Mouse (Mus musculus) A20 (cell line): ENCODE results near the gene Morn5.
A peak's percentile ranks its signal among the peaks of the same experiment; 100 is the strongest.

Experiments used
- DNase-seq: peaks from one replicate; pipeline ENCODE4 v3.0.0-alpha.2; 2011; ENCODE audit warnings: low read depth, low spot score

The Morn5 gene

DNA sequence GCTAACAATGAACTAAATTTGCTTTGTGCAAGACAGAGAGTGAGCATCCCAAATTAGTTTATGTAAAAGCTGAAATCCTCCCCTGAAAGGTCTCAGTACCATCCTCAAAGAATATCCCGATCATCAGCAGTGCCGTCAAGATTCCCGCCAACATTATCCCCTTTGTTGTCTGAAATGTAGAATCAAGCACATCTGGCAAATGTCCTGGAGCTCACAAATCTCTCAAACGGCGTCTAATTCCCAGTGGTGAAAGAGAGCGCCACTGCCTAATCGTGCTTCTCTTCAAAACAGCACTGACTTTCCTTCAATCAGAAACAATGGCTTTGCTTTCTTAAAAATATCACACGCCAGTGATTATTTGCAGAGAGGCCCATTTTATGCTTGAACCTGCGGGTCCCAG, 17.9 kb downstream of the Morn5 start:
- no peak for DNase-seq

DNA sequence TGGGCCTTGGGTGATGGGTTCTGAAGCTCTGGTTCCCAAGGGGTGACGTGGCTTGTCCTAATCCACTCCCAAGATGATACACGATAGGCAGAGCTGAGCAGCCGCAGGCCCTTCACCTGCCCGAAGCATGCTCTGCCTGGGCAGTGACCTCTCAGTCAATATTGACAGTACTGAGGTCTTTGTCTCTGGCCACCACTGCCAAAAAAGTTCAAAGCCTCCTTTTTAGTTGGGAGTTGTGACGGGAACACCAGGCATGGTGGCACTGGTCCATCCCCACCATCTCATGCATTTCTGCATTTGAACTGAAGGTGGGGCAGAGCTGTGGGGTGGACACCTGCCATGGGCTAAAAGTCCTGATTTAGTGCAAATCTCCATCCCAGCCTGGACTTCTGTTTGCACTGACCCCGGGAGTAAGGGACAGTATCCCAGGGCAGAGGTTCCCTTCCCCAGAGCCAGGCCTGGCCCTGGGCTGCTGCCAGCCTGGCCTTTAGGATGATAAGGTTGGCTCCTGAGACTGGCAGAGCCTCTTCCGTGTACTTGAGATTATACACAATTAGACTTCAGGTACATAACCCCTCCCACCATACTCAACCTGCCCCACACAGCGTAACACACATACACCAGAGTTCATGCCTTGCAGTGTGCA, 22.5 kb downstream of the Morn5 start:
- no peak for DNase-seq

DNA sequence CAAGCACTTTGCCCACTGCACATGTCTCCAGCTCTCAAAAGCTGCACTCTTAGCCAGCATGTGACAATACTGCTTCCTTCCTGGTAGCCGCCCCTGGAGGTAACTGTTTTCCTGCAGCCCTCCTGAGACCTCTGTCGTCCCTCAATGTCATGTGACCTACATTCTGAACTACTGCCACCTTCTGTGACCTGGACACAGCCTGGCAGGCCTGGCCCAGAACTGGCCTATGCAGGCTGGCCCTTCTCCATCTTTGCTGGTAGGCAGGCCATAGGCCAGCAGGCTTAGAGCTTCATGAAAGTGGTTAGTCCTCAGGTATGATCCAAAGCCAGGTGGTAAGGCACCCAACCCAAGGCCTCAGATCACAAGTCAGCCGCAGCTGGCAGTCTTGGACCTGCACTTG, 24.5 kb downstream of the Morn5 start:
- DNase-seq, result no peak

DNA sequence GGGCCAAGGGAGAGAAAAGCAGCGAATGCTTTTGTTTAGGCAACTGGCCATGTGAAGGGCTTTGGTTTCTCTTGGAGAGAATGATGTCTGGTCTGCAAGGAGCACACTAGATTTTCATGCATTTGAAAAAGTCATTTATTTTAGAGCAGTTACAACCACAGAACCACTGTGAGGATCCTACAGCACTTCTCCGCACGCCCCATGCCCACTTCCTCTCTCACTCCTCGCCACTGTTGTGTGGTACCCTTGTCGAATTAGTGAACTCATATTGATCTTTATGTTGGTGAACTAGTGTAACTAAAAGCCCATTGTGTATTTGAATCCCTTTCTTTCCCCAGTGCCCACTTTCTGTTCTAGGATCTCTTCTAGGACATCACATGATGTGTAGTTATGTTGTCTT, 26.0 kb downstream of the Morn5 start:
- no peak for DNase-seq

DNA sequence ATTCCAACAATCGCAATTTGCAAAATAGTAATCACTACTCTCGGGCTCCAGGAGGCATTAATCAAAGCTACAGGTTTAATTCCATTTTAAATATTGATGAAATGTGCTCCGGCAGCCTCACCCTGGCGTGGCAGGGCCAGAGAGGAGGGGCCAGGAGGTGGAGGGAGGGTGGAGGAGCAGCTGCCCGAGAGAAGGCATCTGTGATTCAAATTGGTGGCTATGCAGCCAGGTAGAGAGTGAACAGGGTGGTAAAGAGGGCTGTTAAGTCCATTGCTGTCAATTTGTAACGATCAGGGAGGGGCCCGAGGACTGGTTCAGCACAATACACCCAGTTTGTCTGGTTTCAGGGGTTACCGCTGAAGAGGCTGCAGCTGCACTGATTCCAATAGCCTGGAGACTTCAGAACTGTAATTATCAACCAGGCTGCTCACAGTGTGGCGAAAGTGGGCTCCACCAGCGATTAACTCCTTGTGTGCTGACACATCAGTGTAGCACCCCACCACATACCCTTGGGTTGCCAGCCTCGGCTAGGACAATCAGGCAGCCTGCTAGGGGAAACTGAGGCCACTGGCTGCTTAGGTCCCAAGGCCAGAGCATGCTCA, 28.0 kb downstream of the Morn5 start:
- no peak for DNase-seq

DNA sequence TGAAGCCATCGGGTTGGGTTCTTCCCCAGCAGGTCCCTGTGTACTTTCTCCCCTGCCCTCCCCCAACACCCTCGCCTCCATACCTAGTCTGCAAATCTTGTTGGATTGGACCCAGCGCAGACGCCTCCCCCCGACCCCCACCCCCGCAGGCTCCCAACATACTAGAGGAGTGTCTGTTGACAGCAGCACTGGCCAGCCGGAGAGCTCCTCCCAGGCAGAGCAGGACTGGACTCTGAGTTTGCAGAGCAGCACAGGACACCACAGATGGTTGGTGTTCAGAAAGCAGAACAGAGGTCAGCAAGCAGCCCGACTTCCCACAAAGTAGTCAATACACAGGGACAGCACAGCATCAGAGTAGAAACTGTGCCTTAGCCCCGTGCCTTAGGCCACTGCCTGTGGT, 32.2 kb downstream of the Morn5 start:
- no peak for DNase-seq

DNA sequence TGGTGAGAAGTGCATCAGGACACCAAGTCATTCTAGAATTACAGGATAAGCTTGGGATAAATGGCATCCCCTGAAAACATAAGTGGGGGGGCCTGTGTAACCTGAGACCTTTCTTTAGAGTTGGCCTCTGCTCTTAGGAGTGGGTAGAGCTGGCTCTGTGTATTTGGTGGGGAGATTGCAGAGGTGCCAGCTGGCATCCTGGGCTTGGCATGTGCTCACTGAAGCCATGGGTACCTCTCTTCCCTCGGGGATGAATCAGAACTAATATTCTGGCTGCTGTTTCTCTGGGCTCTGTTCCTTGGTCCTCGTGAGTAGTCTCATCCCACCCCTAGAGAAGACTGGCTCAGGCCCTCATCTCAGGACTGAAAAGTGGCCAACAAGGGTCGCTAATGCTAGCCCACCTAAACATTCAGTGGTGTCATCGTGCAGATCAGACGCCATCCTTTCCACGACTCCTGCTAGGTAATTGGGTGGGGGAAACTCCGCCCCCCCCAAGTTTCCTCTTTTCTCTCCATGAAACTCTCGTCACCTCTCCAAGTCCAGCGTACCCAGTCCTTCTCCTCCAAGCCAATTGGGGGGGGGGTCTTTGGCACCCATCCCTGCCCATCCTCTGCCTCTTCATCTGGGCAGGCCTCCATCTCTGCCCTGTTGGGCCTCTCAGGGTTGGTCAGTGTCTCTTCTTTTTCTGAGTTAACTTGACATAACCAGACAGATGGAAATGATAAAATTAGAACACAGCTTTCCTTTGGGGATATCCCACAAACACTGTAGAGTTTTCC, 33.7 kb downstream of the Morn5 start:
- no peak for DNase-seq

DNA sequence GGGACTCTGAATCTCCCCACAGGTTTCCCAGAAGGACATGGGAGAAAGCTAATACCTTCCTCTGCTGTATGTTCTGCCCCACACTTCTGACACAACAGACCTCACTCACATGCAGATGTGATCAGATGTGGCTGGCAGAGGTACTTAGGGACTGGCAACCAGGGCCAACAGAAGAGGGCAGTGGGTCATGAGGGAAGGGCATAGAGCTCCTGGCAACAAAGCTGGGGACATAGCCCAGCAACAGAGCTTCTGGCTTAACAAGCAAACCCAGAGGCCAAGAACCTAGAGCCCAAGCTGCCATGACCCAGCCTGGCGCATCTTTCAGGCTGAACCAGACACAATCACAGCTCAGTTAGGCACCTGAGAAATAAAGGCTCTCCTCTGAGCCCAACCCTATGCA, 35.8 kb downstream of the Morn5 start:
- DNase-seq, result no peak

DNA sequence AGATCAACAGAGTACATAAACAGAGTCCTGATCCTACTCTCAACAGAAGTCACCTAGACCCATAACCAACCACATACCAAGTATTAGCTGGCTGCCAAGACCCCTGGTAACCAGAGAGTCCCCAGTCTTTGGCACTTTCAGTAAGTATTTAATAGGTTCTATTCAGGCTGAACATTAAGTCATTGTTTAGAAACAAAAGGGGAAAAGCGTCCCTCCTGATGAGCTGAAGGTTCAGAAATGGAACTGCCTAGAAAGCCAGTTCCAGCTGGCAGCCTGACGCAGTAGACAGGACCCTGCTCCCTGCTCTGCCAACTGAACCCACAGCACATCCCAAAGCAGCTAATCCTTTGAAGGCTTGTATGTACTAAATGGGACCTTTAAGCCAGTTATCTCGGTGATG, 39.9 kb downstream of the Morn5 start:
- no peak for DNase-seq

DNA sequence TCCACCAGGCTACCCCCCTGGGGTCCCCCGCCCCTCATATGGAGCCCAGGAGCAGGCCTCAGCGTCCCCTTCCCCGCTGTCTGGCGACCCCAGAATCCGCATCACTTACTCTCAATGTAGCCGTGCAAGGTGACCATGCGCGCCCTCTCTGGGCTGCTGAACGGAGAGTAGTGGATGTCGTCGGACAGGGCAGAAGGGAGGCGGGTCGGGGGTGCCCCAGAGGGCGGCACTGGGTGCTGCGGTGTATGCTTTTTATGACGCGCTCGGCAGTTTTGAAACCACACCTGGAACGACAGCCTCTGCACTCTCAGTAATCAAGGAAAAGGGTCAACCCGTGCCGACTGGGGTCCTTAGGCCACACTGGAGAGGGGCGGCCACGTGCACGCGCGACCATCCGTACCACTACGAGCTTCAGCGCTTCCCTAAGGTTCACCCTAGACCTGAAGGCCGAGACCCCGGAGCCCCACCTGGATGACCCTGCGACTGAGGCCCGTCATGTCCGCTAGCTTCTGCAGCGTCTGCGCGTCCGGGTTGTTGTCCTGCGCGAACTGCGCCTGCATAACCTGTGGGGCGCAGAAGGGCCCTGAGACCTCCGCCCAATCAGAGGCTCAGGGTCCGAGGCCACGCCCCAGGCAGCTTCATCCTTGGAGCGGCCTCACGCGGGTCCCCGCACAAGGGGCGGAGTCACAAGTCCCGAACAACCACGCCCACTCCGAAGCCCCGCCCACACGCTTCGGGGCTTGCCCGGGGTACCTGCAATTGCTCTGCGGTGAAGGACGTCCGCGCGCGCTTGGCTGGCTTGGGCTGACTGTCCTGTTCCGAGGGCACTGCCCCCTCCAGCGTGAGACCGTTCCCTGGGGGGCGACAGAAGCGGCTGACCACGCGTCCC, 41.8 kb downstream of the Morn5 start:
- peak; percentile 97 for DNase-seq

DNA sequence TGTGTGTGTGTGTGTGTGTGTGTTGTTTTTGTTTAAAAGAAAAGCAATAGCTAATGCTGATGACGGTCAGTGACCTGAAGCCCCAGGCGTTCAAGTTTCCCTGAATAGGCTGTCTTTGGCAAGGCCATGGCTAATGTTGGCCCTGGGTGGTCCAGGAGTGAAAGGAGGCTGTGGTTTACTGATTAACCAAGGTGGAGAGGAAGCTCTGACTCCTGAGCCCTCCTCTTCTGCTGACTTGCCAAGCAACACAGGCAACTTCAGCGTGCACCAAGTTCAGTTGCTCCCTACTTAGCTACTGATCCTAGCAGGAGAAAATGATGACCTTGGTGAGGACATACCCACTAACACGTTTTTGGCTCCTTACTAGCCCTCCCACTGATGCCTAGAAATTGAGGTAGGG, 43.5 kb downstream of the Morn5 start:
- DNase-seq, result no peak

DNA sequence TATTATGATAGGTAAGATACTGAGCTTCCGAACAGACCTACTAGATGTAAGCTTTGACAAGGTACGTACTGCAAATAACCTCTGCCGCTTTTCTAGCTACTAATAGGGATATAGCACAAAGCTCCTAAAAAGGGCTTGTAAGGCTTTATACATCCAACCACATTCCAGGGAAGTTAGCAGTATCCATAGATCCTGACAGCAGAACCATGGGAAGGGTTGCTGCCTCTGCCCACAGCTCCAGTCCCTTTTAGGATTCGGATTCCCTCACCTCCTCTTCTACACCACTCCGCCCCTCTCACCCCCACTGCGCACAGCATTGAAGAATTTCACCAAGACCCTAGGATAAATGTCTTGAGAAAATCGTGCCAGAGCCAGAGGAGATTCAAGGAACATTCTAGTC, 44.0 kb downstream of the Morn5 start:
- no peak for DNase-seq

DNA sequence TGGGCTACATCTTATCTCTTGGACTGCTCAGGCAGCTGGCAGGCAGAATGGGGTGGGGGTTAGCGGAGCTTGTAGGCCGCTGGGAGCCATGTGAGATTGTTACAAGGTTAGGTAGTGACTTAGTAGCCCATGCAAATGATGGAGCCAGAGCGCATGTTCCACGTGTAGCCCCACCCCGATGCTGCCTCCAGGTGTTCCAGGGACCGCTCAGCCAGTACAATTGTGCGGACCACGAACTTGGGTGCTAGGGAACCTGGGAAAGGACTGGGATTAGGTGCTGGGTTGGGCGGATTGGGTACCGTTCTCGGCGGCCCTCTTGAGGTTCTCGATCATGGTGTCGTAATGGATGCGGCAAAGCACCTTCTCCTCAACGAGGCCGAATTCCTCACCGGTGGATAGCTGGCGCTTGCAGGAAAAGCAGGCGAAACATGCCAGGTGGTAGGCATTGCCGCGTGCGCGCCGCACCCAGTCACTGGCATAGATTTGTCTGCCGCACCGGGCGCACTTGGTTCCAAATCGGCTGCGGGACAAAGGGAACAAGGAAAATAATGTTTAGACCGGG, 44.7 kb downstream of the Morn5 start:
- DNase-seq, result no peak

DNA sequence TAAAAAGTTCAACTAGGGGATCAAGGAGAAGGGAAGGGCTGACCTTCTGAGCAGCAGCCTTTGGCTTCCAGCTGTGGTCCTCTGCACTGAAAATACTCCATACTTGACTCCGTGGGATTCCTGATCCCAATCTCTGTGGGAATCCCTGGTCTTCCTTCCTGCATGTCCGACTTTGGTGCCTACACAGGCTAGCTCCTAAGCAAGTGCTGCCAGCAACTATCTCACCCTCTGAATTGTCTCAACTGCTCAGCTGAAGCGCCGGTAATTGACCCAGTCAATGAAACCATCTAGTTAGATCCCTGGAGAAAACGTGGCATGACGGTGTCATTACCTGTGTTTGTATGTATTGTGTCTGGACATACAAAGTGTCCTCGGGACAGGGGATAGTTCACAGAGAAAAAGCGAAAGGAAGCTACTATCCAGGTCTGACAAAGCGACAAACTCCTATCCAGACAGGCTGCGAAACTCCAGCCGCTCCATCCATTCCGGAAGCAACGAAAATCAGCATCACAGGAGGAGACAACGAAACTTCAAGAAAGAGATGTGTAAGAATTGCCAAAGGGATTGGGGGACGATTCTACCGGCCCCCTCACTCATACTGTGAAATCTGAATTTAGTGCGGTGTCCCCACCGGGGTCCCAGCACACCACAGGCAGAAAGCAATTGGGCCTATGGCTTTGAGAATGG, 48.0 kb downstream of the Morn5 start:
- no peak for DNase-seq

DNA sequence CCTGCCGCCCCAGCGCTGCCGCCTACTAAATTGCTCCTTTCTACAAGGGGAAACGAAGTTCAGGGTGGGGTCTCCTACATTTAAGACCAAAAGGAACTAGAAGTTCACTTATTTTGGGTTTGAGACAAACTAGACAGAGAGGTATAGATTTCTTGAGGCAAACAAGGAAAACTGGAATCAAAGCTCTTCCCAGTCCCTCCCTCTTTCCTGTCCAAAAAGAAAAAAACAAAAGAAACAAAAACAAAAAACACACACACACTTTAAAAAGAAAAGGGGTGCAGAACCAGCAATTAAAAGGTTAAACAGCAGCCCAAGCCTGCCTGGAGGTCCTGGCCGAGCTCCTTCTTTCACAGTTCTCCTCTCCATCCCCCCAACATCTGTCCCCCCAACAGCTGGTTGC, 48.8 kb downstream of the Morn5 start:
- no peak for DNase-seq

DNA sequence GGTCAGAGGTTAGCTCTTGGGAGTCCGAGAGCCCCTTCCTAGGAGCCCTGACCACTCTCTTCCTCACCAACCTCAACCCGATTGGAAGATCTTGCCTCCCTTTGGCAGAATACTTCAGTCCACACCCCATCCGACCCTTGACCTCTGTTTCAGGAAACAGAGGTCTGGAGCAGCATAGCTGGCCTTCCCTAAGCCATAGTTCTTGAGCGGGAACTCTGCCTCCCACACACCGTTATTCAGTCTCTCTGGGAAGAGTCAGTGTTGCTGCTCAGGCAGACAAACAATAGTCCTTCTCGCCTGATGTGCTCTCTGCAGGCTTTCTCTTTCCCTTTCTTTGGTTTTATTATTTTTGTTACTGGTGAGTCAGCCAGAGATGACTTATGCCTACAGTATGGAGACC, 50.5 kb downstream of the Morn5 start:
- DNase-seq, result no peak

DNA sequence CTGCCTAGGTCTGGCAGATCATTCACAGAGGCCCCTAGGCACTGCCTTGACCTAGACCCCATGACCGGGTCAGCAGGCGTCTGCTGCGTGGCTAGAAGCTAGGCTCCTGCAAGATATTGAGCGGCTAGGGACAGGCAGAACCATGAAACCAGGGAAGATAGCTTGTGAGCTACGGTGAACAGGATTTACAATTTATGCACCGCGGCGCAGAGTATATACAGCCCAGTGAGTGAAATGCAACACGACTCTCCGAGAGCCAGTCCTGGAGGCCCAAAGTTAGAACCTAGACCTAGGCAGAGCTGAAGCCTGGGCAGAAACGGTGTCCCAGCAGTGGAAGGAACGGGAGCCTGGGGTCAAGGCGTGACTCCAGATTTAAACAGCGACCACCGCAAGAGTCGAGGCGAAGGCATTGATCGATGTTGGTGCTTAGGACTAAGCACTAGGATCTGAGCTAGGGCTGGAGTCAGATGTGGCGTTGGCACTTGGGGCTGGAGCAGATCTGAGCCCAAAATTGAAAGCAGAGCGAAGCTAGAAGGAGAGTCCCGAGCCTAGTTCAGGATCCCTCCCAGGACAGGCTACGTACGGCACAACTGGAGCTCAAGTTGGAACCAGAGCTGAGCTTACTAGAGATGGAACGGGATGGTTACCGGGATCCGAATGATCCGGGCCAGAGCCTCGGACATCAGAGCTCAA, 52.8 kb downstream of the Morn5 start:
- DNase-seq, result no peak

DNA sequence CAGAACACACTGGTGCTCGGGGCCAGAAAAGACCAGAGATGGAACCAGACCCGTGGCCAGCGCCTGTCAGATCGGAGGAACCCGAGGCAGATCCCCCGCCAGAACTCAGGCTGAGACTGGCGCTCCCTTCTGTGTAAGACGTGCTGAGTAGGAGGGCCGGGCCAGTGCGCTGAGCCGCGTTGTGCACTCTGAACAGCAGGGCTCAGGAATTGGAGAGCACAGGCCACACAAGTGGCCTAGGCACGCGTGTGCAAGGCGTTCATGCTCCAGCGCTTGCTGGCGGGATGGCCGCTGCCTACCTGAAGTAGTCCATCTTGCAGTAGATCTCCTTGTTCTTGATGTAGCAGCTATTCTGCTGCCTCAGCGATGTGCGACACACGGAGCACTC, 53.3 kb downstream of the Morn5 start:
- no peak for DNase-seq

DNA sequence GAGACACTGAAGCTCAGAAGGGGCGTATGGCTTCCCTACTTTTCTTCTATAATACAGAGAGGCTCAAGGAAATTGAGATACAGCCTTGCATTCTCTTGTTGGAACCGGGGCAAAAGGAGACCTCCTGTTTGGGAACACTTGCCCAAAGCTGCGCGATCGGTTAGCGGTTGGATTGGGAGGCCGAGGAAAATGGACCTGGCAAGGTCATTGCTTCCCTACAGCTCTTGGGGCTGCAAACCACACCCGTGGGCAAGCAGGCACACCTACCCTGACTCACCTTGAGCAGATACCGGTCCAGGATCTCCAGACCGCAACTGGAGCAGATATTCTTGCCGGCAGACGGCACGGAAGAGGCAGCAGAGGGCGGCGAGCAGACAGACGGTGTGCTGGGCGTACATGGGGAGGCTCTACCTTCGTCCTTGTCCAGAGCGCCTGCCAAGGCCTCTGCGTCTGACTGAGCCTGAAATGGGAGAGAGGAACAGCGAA, 53.9 kb downstream of the Morn5 start:
- DNase-seq, result no peak

DNA sequence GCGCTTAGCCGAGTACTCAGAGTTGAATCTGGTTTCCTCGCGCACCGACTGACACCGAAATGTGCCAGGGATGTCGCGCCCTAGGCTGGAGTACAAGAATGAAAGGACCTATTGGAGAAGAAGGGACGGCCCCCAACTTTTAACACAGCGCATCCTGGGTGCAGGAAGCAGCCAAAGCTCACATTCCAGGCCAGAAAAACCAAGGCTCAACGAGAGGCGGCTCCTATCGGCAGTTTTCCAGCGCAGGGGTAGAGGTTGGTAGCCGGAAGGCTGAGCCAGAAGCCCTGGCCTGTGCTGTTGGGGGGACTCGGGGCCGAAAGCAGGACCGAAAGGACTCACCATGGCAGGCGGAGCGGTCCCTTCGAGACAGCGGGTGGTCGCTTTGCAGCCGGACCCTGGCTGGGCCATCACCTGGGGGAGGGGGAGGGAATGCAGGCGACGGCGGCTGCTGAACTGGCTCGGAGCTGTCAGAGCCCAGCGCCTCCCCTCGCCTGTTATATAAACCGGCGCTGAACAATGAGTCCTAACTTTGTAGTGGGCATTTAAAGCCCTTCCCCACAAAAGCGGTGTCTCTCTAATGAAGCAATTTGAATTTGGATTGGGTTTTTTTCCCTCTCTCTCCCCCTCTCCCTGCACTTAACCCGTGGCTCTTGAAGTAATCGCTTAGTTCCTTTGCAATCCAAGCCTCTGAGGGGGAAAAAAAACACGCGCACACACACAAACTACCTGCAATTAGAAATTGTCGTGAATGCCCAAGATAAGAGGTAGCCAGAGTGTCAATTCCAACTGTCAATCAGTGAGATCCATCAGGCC, 54.5 kb downstream of the Morn5 start:
- no peak for DNase-seq
